Comparison of ENCODE assay signal across 8 mouse cellular contexts in genomic region chr1:58030156-58030871, GRCm38 (mm10). TPM values are rescaled to one million over a fixed set of nuclear protein-coding genes. Genes with fewer than 3 reads are reported as not detected.
DNase-seq lines count a peak whose midpoint lies in the region; ATAC-seq and TF ChIP-seq lines count a peak whose summit lies in the region.

No protein-coding gene starts in this region.

- TF ChIP-seq POLR2A in myocyte (IDR thresholded peaks at IDR 0.05; ENCODE audit: insufficient read length, low read depth), result peak; percentile 41

- H3K27me3 ChIP-seq in erythroblast, embryonic 14.5 days (ENCODE audit: control insufficient read depth), result no peaks in the 10 kb centered on the region
- H3K27me3 ChIP-seq in embryonic facial prominence, embryonic 14.5 days (replicated peaks; ENCODE audit: control insufficient read depth, insufficient read depth, low read length), result no peaks in the 10 kb centered on the region
- H3K27me3 ChIP-seq in heart, embryonic 11.5 days (ENCODE audit: control insufficient read depth, insufficient read depth, low read length), result no peaks in the 10 kb centered on the region
- no peaks in the 10 kb centered on the region for H3K27me3 ChIP-seq in kidney, embryonic 16.5 days (ENCODE audit: insufficient read depth, low read length)
- no peaks in the 10 kb centered on the region for H3K27me3 ChIP-seq in myocyte (ENCODE audit: control insufficient read depth, insufficient read depth, insufficient read length)

- peak overlapping the region; percentile 44 for H3K4me3 ChIP-seq in erythroblast, embryonic 14.5 days (replicated peaks)
- peak overlapping the region; percentile 26 for H3K4me3 ChIP-seq in embryonic facial prominence, embryonic 14.5 days (ENCODE audit: low read depth, low read length)
- peak overlapping the region; percentile 38 for H3K4me3 ChIP-seq in heart, embryonic 11.5 days (ENCODE audit: low read depth, low read length)
- peak overlapping the region; percentile 40 for H3K4me3 ChIP-seq in kidney, embryonic 16.5 days (ENCODE audit: low read length)
- H3K4me3 ChIP-seq in myocyte, result peak overlapping the region; percentile 34

- peak overlapping the region; percentile 49 for H3K4me2 ChIP-seq in embryonic facial prominence, embryonic 14.5 days (ENCODE audit: low read depth, low read length)
- peak overlapping the region; percentile 74 for H3K4me2 ChIP-seq in heart, embryonic 11.5 days
- H3K4me2 ChIP-seq in kidney, embryonic 16.5 days (replicated peaks; ENCODE audit: low read depth, low read length), result peak overlapping the region; percentile 68
- H3K4me2 ChIP-seq in myocyte (ENCODE audit: low read depth), result peak overlapping the region; percentile 77

- peaks cover 16% of the 10 kb centered on the region for H3K36me3 ChIP-seq in erythroblast, embryonic 14.5 days (ENCODE audit: control insufficient read depth)
- 0 out of 2 replicates have a peak, but pooled peaks cover 4% of the 10 kb centered on the region for H3K36me3 ChIP-seq in embryonic facial prominence, embryonic 14.5 days (ENCODE audit: control insufficient read depth, insufficient read depth, low read length)
- H3K36me3 ChIP-seq in heart, embryonic 11.5 days (ENCODE audit: control insufficient read depth, insufficient read depth, low read length), result no peaks in the 10 kb centered on the region
- no peaks in the 10 kb centered on the region for H3K36me3 ChIP-seq in kidney, embryonic 16.5 days (ENCODE audit: insufficient read depth, low read length)
- no peaks in the 10 kb centered on the region for H3K36me3 ChIP-seq in myocyte (ENCODE audit: control insufficient read depth, insufficient read depth)

- ATAC-seq in erythroblast, adult 5-6 weeks (replicated peaks; ENCODE audit: low FRiP score, poor library complexity, severe bottlenecking), result no peak
- peak; percentile 67 for ATAC-seq in embryonic facial prominence, embryonic 14.5 days (ENCODE audit: low read depth)
- ATAC-seq in heart, embryonic 11.5 days (replicated peaks; ENCODE audit: insufficient number of reproducible peaks, low FRiP score, low TSS enrichment), result 0 out of 2 replicates have a peak, but pooled peaks have one; percentile 15
- ATAC-seq in kidney, embryonic 16.5 days (ENCODE audit: low FRiP score, low TSS enrichment), result peak; percentile 80

- peak; percentile 71 for DNase-seq in embryonic facial prominence, embryonic 14.5 days (ENCODE audit: low spot score)
- peak; percentile 18 for DNase-seq in liver
- DNase-seq in urinary bladder, postnatal 14 days (ENCODE audit: low spot score), result peak; percentile 70

- H3K9ac ChIP-seq in embryonic facial prominence, embryonic 14.5 days (ENCODE audit: low read depth, low read length), result 0 out of 2 replicates have a peak overlapping the region, but pooled peaks have one; percentile 21
- peak overlapping the region; percentile 49; the same call in 1 of the 2 replicates for H3K9ac ChIP-seq in heart, embryonic 11.5 days (ENCODE audit: low read depth, low read length)
- H3K9ac ChIP-seq in kidney, embryonic 16.5 days (replicated peaks; ENCODE audit: low read length), result peak overlapping the region; percentile 52

- WGBS in embryonic facial prominence, embryonic 14.5 days, result 14% methylated on average over 13 of the region's 13 CpGs
- WGBS in heart, embryonic 11.5 days (ENCODE audit: insufficient replicate concordance), result 20% methylated on average over 13 of the region's 13 CpGs
- WGBS in kidney, embryonic 16.5 days, result 15% methylated on average over 13 of the region's 13 CpGs

- H3K27ac ChIP-seq in embryonic facial prominence, embryonic 14.5 days (replicated peaks; ENCODE audit: low read depth, low read length), result 0 out of 2 replicates have a peak overlapping the region, but pooled peaks have one; percentile 17
- H3K27ac ChIP-seq in heart, embryonic 11.5 days (ENCODE audit: low read depth, low read length), result peak overlapping the region; percentile 47; the same call in 1 of the 2 replicates
- H3K27ac ChIP-seq in kidney, embryonic 16.5 days (ENCODE audit: low read length), result no peak overlapping the region

- H3ac ChIP-seq in myocyte (ENCODE audit: control insufficient read depth, insufficient read length), result no peak overlapping the region

- H3K9me3 ChIP-seq in erythroblast, embryonic 14.5 days (ENCODE audit: control insufficient read depth, low read length), result no peaks in the 10 kb centered on the region
- no peaks in the 10 kb centered on the region for H3K9me3 ChIP-seq in embryonic facial prominence, embryonic 14.5 days (ENCODE audit: control insufficient read depth, low read length)
- no peaks in the 10 kb centered on the region for H3K9me3 ChIP-seq in heart, embryonic 11.5 days (replicated peaks; ENCODE audit: control insufficient read depth, low read length)
- H3K9me3 ChIP-seq in kidney, embryonic 16.5 days (ENCODE audit: low read length), result no peaks in the 10 kb centered on the region

- peaks cover 36% of the 10 kb centered on the region for H3K4me1 ChIP-seq in erythroblast, embryonic 14.5 days (ENCODE audit: control insufficient read depth)
- peaks cover 16% of the 10 kb centered on the region for H3K4me1 ChIP-seq in embryonic facial prominence, embryonic 14.5 days (ENCODE audit: control insufficient read depth, insufficient read depth, low read length)
- peaks cover 16% of the 10 kb centered on the region for H3K4me1 ChIP-seq in heart, embryonic 11.5 days (ENCODE audit: control insufficient read depth, insufficient read depth, low read length)
- peaks cover 13% of the 10 kb centered on the region; the same call in 1 of the 2 replicates for H3K4me1 ChIP-seq in kidney, embryonic 16.5 days (ENCODE audit: insufficient read depth, low read length)

- peaks cover 3% of the 10 kb centered on the region for H3K79me2 ChIP-seq in myocyte (ENCODE audit: control insufficient read depth, insufficient read depth)

TF ChIP-seq in myocyte, 11 proteins besides CTCF, POLR2A, EP300 and RAD21:
- TF ChIP-seq MAX (IDR thresholded peaks at IDR 0.05; ENCODE audit: low read depth) (no peak), MYOG (IDR thresholded peaks at IDR 0.05; ENCODE audit: control insufficient read depth in 1 of 3, insufficient read depth in 1 of 3, insufficient read length in 2 of 3, low read depth in 2 of 3) (no peak), SRF (IDR thresholded peaks at IDR 0.05; ENCODE audit: control insufficient read depth, insufficient read length, low read depth) (peak; percentile 19), TCF12 (IDR thresholded peaks at IDR 0.05; ENCODE audit: insufficient read depth, poor library complexity, severe bottlenecking) (no peak), POLR2AphosphoS2 (IDR thresholded peaks at IDR 0.05; ENCODE audit: insufficient read length, low read depth) (no peak), MYOD1 (IDR thresholded peaks at IDR 0.05; ENCODE audit: control insufficient read depth in 1 of 3, insufficient read length in 2 of 3, low read depth in 2 of 3) (peak in 1 of 3 experiments; percentile 28), E2F4 (IDR thresholded peaks at IDR 0.05; ENCODE audit: insufficient read depth) (no peak), REST (IDR thresholded peaks at IDR 0.05; ENCODE audit: insufficient read depth, insufficient read length) (no peak), CEBPB (IDR thresholded peaks at IDR 0.05; ENCODE audit: insufficient read depth, poor library complexity, severe bottlenecking) (no peak), TCF3 (IDR thresholded peaks at IDR 0.05; ENCODE audit: insufficient read length, low read depth) (no peak)
TF ChIP-seq in myocyte: peak in this region for 2.

RNA-seq across cellular contexts. Expression of gene Aox1, which starts 0.6 kb away (rescaled TPM):
- polyA plus RNA-seq in erythroblast, embryonic 14.5 days (2012), result not detected in 2 replicates
- total RNA-seq in erythroblast, adult 5-6 weeks (2015; ENCODE audit: low replicate concordance), result not detected in 2 replicates
- total RNA-seq in erythroblast, adult 5-6 weeks (2017; ENCODE audit: low replicate concordance), result 0.42 TPM in 1 of 2 replicates, not detected in the other
- polyA plus RNA-seq in embryonic facial prominence, embryonic 14.5 days (2014; fragmentation: Nextera tagmentation; extraction: Ambion mirVana), result 0.70 and 0.89 TPM in 2 replicates
- 0.34 and 0.39 TPM in 2 replicates for polyA plus RNA-seq in heart, embryonic 11.5 days (2014; fragmentation: Nextera tagmentation; extraction: Ambion mirVana)
- 0.36 and 0.45 TPM in 2 replicates for polyA plus RNA-seq in kidney, embryonic 16.5 days (2015; fragmentation: Nextera tagmentation; extraction: Ambion mirVana)
- polyA plus RNA-seq in myocyte (2012; fragmentation: generic; extraction: Trizol), result 2.4 TPM

RNA-seq across cellular contexts. Expression of gene Kctd18, which starts 11.6 kb away (rescaled TPM):
- 0.28 and 0.38 TPM in 2 replicates for polyA plus RNA-seq in erythroblast, embryonic 14.5 days (2012)
- total RNA-seq in erythroblast, adult 5-6 weeks (2015; ENCODE audit: low replicate concordance), result 0.77 and 5.0 TPM in 2 replicates
- total RNA-seq in erythroblast, adult 5-6 weeks (2017; ENCODE audit: low replicate concordance), result 4.9 and 5.6 TPM in 2 replicates
- polyA plus RNA-seq in embryonic facial prominence, embryonic 14.5 days (2014; fragmentation: Nextera tagmentation; extraction: Ambion mirVana), result 15.6 and 19.2 TPM in 2 replicates
- polyA plus RNA-seq in heart, embryonic 11.5 days (2014; fragmentation: Nextera tagmentation; extraction: Ambion mirVana), result 11.1 and 11.5 TPM in 2 replicates
- 17.1 and 18.7 TPM in 2 replicates for polyA plus RNA-seq in kidney, embryonic 16.5 days (2015; fragmentation: Nextera tagmentation; extraction: Ambion mirVana)
- 4.5 TPM for polyA plus RNA-seq in myocyte (2012; fragmentation: generic; extraction: Trizol)

RNA-seq across cellular contexts. Expression of gene Sgo2a, which starts 34.5 kb away (rescaled TPM):
- polyA plus RNA-seq in erythroblast, embryonic 14.5 days (2012), result 0.17 and 0.39 TPM in 2 replicates
- total RNA-seq in erythroblast, adult 5-6 weeks (2015; ENCODE audit: low replicate concordance), result 12.7 and 16.7 TPM in 2 replicates
- 19.4 and 19.6 TPM in 2 replicates for total RNA-seq in erythroblast, adult 5-6 weeks (2017; ENCODE audit: low replicate concordance)
- 13.8 and 17.9 TPM in 2 replicates for polyA plus RNA-seq in embryonic facial prominence, embryonic 14.5 days (2014; fragmentation: Nextera tagmentation; extraction: Ambion mirVana)
- 18.9 and 21.6 TPM in 2 replicates for polyA plus RNA-seq in heart, embryonic 11.5 days (2014; fragmentation: Nextera tagmentation; extraction: Ambion mirVana)
- 15.6 and 16.5 TPM in 2 replicates for polyA plus RNA-seq in kidney, embryonic 16.5 days (2015; fragmentation: Nextera tagmentation; extraction: Ambion mirVana)
- 1.6 TPM for polyA plus RNA-seq in myocyte (2012; fragmentation: generic; extraction: Trizol)

Comparison
In these comparisons a context has a peak if more than half of its experiments do, and no peak if none do; other contexts are left out.
1. DNase-seq: peak in every context shown above with its lines; median percentile 71 in embryonic facial prominence, embryonic 14.5 days; 70 in urinary bladder, postnatal 14 days; 18 in liver.